Mouse (Mus musculus) stomach, postnatal 0 days (tissue): ENCODE results near the gene Rin2. TPM values are rescaled to one million over a fixed set of nuclear protein-coding genes. Genes with fewer than 3 reads are reported as not detected.

Experiments
- ATAC-seq: fragments of 200-750 bp; cut with Nextera tagmentation; 2 replicates; pipeline ENCODE4 v1.8.0; 2017; ENCODE audit not compliant: low FRiP score, low TSS enrichment
- DNase-seq: peaks from one replicate; pipeline ENCODE4 v3.0.0-alpha.2; 2016; ENCODE audit warnings: low spot score
- H3K27ac ChIP-seq: fragments of 300-500 bp; sonication (generic); replicated peaks from 2 replicates; pipeline ENCODE4 v1.5.1; 2014; ENCODE audit warnings: mild to moderate bottlenecking, control low read depth
- H3K27me3 ChIP-seq: fragments of 300-500 bp; sonication (generic); 2 replicates; pipeline ENCODE4 v1.6.1; 2014; ENCODE audit warnings: low read length; ENCODE audit not compliant: control insufficient read depth, insufficient read depth
- H3K36me3 ChIP-seq: fragments of 300-500 bp; sonication (generic); 2 replicates; pipeline ENCODE4 v1.6.1; 2014; ENCODE audit warnings: low read length, mixed read lengths; ENCODE audit not compliant: control insufficient read depth, insufficient read depth
- H3K4me1 ChIP-seq: fragments of 300-500 bp; sonication (generic); replicated peaks from 2 replicates; pipeline ENCODE4 v1.6.1; 2014; ENCODE audit warnings: antibody characterized with exemption; ENCODE audit not compliant: control insufficient read depth, insufficient read depth
- H3K4me2 ChIP-seq: fragments of 300-500 bp; sonication (generic); replicated peaks from 2 replicates; pipeline ENCODE4 v1.6.1; 2014; ENCODE audit warnings: low read depth, mild to moderate bottlenecking, control low read depth, moderate library complexity
- H3K4me3 ChIP-seq: fragments of 300-500 bp; sonication (generic); 2 replicates; pipeline ENCODE4 v1.5.1; 2014; ENCODE audit warnings: low read depth, low read length, control low read depth
- H3K9ac ChIP-seq: fragments of 300-500 bp; sonication (generic); 2 replicates; pipeline ENCODE4 v1.6.1; 2014; ENCODE audit warnings: mild to moderate bottlenecking, low read length, control low read depth, mixed read lengths
- H3K9me3 ChIP-seq: fragments of 300-500 bp; sonication (generic); 2 replicates; pipeline ENCODE4 v1.6.1; 2016; ENCODE audit warnings: low read length; ENCODE audit not compliant: control insufficient read depth
- CTCF ChIP-seq: IDR thresholded peaks from 2 replicates; pipeline ENCODE4 v1.5.1; 2016; ENCODE audit warnings: antibody characterized with exemption, low read depth, mild to moderate bottlenecking, moderate library complexity
- EP300 ChIP-seq: optimal IDR thresholded peaks from 2 replicates; pipeline ENCODE3; 2016; ENCODE audit warnings: antibody characterized with exemption
- WGBS: fragments of 180-500 bp; shearing (Covaris S2); extraction: QIAGEN DNeasy Blood & Tissue Kit; methylation state at CpG from one replicate; pipeline ENCODE4 v1.1.7; 2014; 5-methylcytosine and 5-hydroxymethylcytosine counted together
- polyA plus RNA-seq: library from polyadenylated mRNA; unstranded; fragments of >200 nt; fragmentation: Nextera tagmentation; extraction: Ambion mirVana; gene quantifications from 2 replicates; pipeline ENCODE4 v1.2.1, GENCODE M21; 2015

Gene Rin2
- polyA plus RNA-seq, 1 experiment from 2014 or later = 22.2 TPM

DNA sequence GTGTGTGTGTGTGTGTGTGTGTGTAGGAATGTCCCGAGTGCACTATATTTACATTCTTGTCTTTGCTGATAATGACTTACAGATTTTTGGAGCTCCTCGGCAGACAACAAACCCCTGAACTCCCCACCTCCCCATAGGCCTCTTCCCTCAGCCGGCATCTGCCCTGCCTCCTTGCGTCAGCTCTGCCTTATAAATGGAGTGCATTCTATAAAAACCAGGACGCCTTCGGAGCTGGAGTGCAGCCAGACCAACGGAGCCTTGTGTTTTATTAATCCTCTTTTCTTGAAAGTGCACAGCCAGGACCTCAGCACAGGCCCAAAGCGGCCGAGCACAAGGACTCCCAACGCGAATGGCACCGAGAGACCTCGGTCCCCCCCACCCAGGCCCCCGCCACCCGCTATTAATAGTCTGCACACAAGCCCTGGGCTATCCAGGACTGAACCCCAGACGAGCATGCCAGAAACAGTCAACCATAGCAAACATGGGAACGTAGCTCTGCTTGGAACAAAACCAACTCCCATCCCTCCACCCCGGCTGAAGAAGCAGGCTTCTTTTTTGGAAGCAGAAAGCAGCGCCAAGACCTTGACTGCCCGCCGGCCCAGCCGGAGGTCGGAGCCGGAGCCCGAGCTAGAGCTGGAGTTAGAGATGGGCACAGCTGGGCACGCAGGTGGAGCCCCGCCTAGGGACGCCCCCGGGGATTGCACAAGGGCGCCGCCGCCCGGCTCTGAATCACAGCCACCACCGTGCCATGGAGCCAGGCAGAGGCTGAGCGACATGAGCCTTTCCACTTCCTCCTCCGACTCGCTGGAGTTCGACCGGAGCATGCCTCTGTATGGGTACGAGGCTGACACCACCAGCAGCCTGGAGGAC lies 185.2 kb downstream of the Rin2 start:
- Histone ChIP-seq H3K9ac (peak overlapping the region; percentile 84), H3K4me2 (peak overlapping the region; percentile 72), H3K27ac (peak overlapping the region; percentile 98), H3K9me3 (no peaks in the 10 kb centered on the region), H3K4me3 (peak overlapping the region; percentile 63), H3K27me3 (no peaks in the 10 kb centered on the region), H3K4me1 (0 out of 2 replicates have a peak, but pooled peaks cover 3% of the 10 kb centered on the region), H3K36me3 (no peaks in the 10 kb centered on the region)
- ATAC-seq (peak; percentile 91), DNase-seq (peak; percentile 92)
- peak; percentile 70 for TF ChIP-seq CTCF
- no peak for TF ChIP-seq EP300
- 1% methylated on average over 40 of the region's 40 CpGs for WGBS

DNA sequence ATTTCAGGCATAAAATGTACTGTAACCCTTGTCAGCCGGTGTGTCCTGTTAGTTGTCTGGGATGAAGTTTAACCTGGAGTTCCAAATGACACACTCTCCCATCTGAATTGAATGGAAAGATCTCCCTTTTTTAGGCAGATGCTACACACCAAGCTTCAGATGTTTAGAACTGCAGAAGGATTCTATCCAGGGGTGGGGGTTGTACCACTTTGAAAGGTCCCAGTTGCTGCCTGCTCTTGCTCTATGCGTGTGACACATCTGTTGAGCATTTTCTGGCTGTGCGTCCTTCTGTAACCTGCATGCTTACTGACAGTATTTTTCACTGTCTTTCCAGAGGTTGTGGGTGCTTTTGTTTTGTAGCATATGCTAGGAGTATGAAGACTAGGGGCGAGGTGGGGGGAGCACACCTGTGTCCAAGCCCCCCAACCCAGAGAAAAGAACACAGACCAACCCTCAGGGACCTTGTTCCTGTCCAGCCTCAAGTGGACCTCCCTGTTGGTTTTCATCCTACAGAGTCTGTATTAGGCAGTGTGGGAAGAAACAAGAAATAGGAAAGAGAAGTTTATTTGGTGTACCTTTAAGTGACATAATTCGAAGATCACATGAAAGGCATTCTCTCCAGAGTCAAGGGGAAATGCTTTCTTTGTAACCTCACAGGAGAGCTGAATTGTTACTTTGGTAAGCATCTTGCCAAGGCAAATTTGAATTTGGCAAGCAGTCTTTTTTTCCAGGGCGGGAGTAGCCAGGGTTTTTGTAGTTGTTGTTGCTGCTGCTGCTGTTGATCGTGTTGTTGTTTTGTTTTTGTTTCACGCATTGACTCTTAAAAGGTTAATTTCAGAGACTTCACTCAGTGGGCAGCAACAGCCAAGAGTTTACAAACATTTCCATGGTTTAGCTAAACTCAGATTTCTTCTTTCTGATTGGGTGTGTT lies 186.4 kb downstream of the Rin2 start:
- peak overlapping the region; percentile 84 for H3K9ac ChIP-seq
- ATAC-seq (no peak), DNase-seq (no peak)
- H3K27me3 ChIP-seq = no peaks in the 10 kb centered on the region
- peak overlapping the region; percentile 98 for H3K27ac ChIP-seq
- TF ChIP-seq EP300 = no peak
- no peak for TF ChIP-seq CTCF
- H3K4me2 ChIP-seq = peak overlapping the region; percentile 72
- 0 out of 2 replicates have a peak, but pooled peaks cover 3% of the 10 kb centered on the region for H3K4me1 ChIP-seq
- peak overlapping the region; percentile 63 for H3K4me3 ChIP-seq
- WGBS = 19% methylated on average over 8 of the region's 8 CpGs
- H3K9me3 ChIP-seq = no peaks in the 10 kb centered on the region
- peaks cover under 1% of the 10 kb centered on the region; the same call in 1 of the 2 replicates for H3K36me3 ChIP-seq

DNA sequence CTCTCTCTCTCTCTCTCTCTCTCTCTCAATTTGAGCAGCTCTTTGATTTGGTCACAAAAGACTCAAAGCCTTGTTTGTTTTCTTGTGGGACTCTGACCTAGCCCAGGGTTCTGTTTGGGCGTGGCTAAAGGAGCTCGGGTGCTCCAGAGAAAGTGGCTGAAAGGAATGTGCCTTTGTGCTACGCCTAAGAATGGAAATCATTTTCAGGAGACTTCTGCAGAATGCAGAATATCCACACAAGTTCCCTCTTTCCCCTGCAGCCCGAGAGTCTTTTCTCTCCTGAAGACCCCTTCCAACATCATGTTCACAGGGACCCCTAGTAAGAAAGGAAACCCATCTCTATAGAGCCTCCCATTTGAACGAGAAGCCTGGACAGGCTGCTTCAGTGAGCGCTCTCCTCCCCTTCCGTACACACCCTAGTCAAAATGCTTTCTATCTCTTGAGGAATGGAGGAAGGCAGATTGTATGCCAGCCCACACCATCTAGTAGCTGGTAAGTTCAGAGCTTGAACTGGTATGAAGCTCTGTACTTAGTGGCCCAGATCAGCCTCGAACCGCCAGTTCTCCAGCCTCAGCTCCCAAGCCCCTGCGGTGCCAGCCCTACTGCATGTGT lies 187.3 kb downstream of the Rin2 start:
- no peak for TF ChIP-seq CTCF
- no peak for TF ChIP-seq EP300
- peak overlapping the region; percentile 63 for H3K4me3 ChIP-seq
- H3K9me3 ChIP-seq = no peaks in the 10 kb centered on the region
- WGBS = 18% methylated on average over 10 of the region's 10 CpGs
- peak overlapping the region; percentile 98 for H3K27ac ChIP-seq
- H3K36me3 ChIP-seq = peaks cover 3% of the 10 kb centered on the region; the same call in 1 of the 2 replicates
- 0 out of 2 replicates have a peak, but pooled peaks cover 3% of the 10 kb centered on the region for H3K4me1 ChIP-seq
- H3K4me2 ChIP-seq = peak overlapping the region; percentile 72
- H3K9ac ChIP-seq = peak overlapping the region; percentile 66
- peak; percentile 70 for DNase-seq
- H3K27me3 ChIP-seq = no peaks in the 10 kb centered on the region
- ATAC-seq = peak; percentile 50

DNA sequence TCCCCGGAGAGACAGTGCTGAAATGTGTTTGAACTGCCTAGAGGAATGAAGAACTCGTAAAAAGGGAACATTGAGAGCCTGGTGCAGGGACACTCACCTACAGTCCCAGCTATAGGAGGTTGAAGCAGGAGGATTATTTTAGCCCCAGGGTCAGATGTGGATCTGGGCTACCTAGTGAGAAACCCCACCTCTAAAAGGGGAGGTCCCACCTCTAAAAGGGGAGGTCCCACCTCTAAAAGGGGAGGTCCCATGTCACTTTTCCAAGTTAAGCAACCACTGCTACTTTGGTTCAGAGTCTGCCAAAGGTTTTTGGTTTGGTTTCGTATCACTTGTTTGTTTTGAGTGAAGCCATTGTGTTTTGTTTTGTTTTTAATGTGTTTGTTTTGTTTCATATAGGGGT lies 190.3 kb downstream of the Rin2 start:
- no peaks in the 10 kb centered on the region for H3K27me3 ChIP-seq
- no peak overlapping the region for H3K9ac ChIP-seq
- H3K4me3 ChIP-seq = no peak overlapping the region
- H3K9me3 ChIP-seq = no peaks in the 10 kb centered on the region
- TF ChIP-seq CTCF = no peak
- ATAC-seq (no peak), DNase-seq (no peak)
- H3K36me3 ChIP-seq = peaks cover 6% of the 10 kb centered on the region
- 0 out of 2 replicates have a peak, but pooled peaks cover 3% of the 10 kb centered on the region for H3K4me1 ChIP-seq
- no peak overlapping the region for H3K4me2 ChIP-seq
- WGBS = 82% methylated on average over 3 of the region's 3 CpGs
- H3K27ac ChIP-seq = no peak overlapping the region

DNA sequence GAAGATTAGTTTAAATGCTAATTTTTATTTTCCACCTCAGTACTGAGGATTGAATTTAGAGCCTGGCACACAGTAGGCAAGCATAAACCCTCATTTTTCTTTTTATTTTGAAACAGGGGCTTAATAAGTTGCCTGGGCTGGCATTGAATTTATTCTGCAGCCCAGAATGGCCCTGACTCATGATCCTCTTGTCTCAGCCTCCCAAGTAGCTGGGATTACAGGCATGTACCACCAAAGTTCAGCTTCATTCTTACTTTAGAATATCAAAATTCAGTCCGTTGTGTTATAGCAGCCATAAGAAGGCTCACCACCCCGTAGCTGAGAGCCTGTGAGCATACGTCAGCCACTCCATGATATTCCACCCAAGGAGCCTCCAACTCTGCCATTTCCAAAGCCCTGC lies 191.2 kb downstream of the Rin2 start:
- no peak for TF ChIP-seq EP300
- TF ChIP-seq CTCF = no peak
- no peak for ATAC-seq
- Histone ChIP-seq H3K4me1 (0 out of 2 replicates have a peak, but pooled peaks cover 3% of the 10 kb centered on the region), H3K4me3 (no peak overlapping the region), H3K36me3 (peaks cover 6% of the 10 kb centered on the region), H3K27ac (no peak overlapping the region), H3K4me2 (no peak overlapping the region), H3K9ac (no peak overlapping the region), H3K27me3 (no peaks in the 10 kb centered on the region), H3K9me3 (no peaks in the 10 kb centered on the region)
- WGBS = 92% methylated on average over 3 of the region's 3 CpGs
- DNase-seq = no peak
